Mouse (Mus musculus) hindbrain, embryonic 12.5 days (tissue): ENCODE results near the gene Gm28230. TPM values are rescaled to one million over a fixed set of nuclear protein-coding genes. Genes with fewer than 3 reads are reported as not detected.

Source experiments
- ATAC-seq: fragments of 200-750 bp; cut with Nextera tagmentation; 2 replicates; pipeline ENCODE4 v1.8.0; 2017; ENCODE audit warnings: moderate TSS enrichment; ENCODE audit not compliant: low FRiP score
- H3K27ac ChIP-seq: fragments of 300-500 bp; sonication (generic); 2 replicates; pipeline ENCODE4 v1.5.1; 2016; ENCODE audit warnings: mild to moderate bottlenecking
- H3K27me3 ChIP-seq: fragments of 300-500 bp; sonication (generic); 2 replicates; pipeline ENCODE4 v1.6.1; 2016; ENCODE audit warnings: mild to moderate bottlenecking
- H3K36me3 ChIP-seq: fragments of 300-500 bp; sonication (generic); 2 replicates; pipeline ENCODE4 v1.6.1; 2016; ENCODE audit warnings: mild to moderate bottlenecking
- H3K4me1 ChIP-seq: fragments of 300-500 bp; sonication (generic); 2 replicates; pipeline ENCODE4 v1.6.1; 2016
- H3K4me2 ChIP-seq: fragments of 300-500 bp; sonication (generic); replicated peaks from 2 replicates; pipeline ENCODE4 v1.6.1; 2016; ENCODE audit warnings: mild to moderate bottlenecking
- H3K4me3 ChIP-seq: fragments of 300-500 bp; sonication (generic); 2 replicates; pipeline ENCODE4 v1.5.1; 2016; ENCODE audit warnings: mild to moderate bottlenecking
- H3K9ac ChIP-seq: fragments of 300-500 bp; sonication (generic); 2 replicates; pipeline ENCODE4 v1.6.1; 2016; ENCODE audit warnings: mild to moderate bottlenecking, moderate library complexity
- H3K9me3 ChIP-seq: fragments of 300-500 bp; sonication (generic); replicated peaks from 2 replicates; pipeline ENCODE4 v1.6.1; 2016; ENCODE audit warnings: mild to moderate bottlenecking
- WGBS: fragments of 180-500 bp; shearing (Covaris S2); methylation state at CpG from one replicate; pipeline ENCODE4 v1.1.7; 2016; 5-methylcytosine and 5-hydroxymethylcytosine counted together
- polyA plus RNA-seq: library from polyadenylated mRNA; unstranded; fragments of >200 nt; fragmentation: Nextera tagmentation; extraction: Ambion mirVana; gene quantifications from 2 replicates; pipeline ENCODE4 v1.2.1, GENCODE M21; 2016

Gm28230 gene
- polyA plus RNA-seq, 1 experiment from 2014 or later, result 1.1 TPM

- under 1% methylated on average over 45 of the region's 45 CpGs for WGBS
- ATAC-seq, result peak; percentile 59
These were observed 26.1 kb downstream of the Gm28230 start for GRCm38 (mm10) chr2:74752431-74753174.

DNA sequence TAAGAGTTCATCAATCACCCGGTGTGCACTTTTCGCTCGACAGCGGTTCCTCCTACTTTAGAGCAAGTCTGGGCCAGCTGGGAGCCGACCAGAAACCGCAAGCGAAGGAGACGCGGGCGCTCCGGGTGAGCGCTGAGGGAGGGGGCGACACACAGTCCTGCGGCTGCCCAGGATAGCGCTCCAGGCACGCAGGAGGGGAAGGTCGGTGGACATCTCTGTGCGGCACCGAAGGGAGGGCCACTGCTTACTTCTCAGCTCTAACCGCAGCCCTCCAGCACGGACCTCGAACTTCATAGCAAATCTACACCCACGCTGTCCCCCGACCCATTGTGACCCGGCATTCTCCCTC lies 26.6 kb downstream of the Gm28230 start:
- Histone ChIP-seq H3K27ac (peak overlapping the region; percentile 87), H3K4me3 (peak overlapping the region; percentile 27), H3K27me3 (peaks cover 84% of the 10 kb centered on the region), H3K4me2 (peak overlapping the region; percentile 53), H3K9ac (peak overlapping the region; percentile 60), H3K9me3 (no peaks in the 10 kb centered on the region), H3K36me3 (no peaks in the 10 kb centered on the region), H3K4me1 (peaks cover 31% of the 10 kb centered on the region)
- WGBS, result 1% methylated on average over 24 of the region's 25 CpGs
- ATAC-seq, result no peak

More at GRCm38 (mm10) chr2:74752431-74753174, 26.1 kb downstream of the Gm28230 start:
- Histone ChIP-seq H3K9me3 (no peaks in the 10 kb centered on the region), H3K4me3 (peak overlapping the region; percentile 27), H3K27me3 (peaks cover 83% of the 10 kb centered on the region), H3K36me3 (no peaks in the 10 kb centered on the region), H3K9ac (peak overlapping the region; percentile 60), H3K27ac (peak overlapping the region; percentile 87), H3K4me2 (peak overlapping the region; percentile 53), H3K4me1 (peaks cover 31% of the 10 kb centered on the region)

DNA sequence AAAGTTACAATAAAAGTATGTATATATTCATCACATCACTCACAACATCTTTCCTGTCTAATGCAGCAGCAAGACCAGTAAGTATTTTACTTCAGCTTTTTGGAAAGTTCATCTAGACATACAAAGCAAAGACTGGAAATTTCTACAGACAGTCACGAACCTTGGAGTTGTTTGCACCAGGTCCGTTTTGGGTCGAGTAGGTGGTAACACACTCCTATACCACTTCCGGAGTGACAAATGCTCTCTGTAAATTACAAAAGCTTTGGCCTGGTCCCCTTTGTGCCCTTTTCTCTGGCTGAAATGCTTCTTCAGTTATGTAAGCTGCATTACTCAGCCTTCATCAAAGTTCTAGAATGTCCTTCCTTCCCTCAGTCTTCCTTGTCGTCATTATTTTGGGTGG lies 27.2 kb downstream of the Gm28230 start:
- no peaks in the 10 kb centered on the region for H3K36me3 ChIP-seq
- H3K4me3 ChIP-seq, result no peak overlapping the region; the same call in 1 of the 2 replicates
- H3K9me3 ChIP-seq, result no peaks in the 10 kb centered on the region
- no peak for ATAC-seq
- 22% methylated on average over 5 of the region's 5 CpGs for WGBS
- peaks cover 90% of the 10 kb centered on the region for H3K27me3 ChIP-seq
- H3K4me2 ChIP-seq, result peak overlapping the region; percentile 53; the same call in 1 of the 2 replicates
- no peak overlapping the region for H3K27ac ChIP-seq
- H3K9ac ChIP-seq, result no peak overlapping the region
- H3K4me1 ChIP-seq, result peaks cover 31% of the 10 kb centered on the region

DNA sequence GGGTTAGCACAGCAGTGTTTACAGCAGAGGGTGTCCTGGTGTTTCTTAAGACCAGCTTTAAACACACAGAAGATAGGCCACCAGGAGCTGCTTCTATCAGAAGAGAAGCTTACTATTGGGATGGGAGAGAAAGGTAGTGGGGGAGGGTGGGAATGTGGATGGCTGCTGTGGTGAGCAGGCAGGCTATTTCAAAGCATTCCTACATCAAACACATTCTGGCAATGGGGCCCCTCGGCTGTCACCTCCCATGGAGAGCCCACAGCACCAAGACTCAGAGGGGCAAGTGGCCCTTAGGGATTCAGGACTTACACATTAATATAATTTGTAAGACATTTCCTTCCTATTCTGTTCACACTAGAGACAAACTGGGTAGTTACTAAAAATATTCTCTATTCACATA lies 33.6 kb downstream of the Gm28230 start:
- peaks cover 87% of the 10 kb centered on the region for H3K27me3 ChIP-seq
- H3K36me3 ChIP-seq, result no peaks in the 10 kb centered on the region
- peaks cover 17% of the 10 kb centered on the region for H3K4me1 ChIP-seq
- no peak overlapping the region for H3K4me2 ChIP-seq
- no peak for ATAC-seq
- no peaks in the 10 kb centered on the region for H3K9me3 ChIP-seq
- 0% methylated on average over 1 of the region's 1 CpGs for WGBS
- H3K4me3 ChIP-seq, result no peak overlapping the region
- no peak overlapping the region for H3K9ac ChIP-seq
- no peak overlapping the region for H3K27ac ChIP-seq

DNA sequence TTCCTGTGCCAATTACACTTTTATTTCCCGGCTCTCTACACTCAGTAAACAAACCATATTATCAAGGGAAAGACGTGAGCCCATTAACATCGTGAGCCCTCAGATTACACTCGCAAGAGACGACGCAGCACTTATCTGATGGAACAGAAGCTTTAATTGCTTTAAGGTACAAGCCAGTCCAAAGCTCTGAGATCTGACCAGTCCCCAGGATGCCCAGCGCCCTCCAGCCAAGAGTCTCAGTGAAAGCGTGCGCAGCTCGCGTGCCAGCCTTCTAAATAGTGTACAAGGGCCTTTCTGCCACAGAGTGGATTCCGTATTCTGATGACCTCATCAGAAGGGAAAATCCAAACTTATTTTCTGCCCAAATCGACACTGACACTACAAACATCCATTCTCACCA lies 35.4 kb downstream of the Gm28230 start:
- H3K27me3 ChIP-seq, result peaks cover 89% of the 10 kb centered on the region
- H3K4me3 ChIP-seq, result peak overlapping the region; percentile 53; the same call in 1 of the 2 replicates
- H3K27ac ChIP-seq, result no peak overlapping the region
- peaks cover 17% of the 10 kb centered on the region for H3K4me1 ChIP-seq
- no peaks in the 10 kb centered on the region for H3K9me3 ChIP-seq
- 7% methylated on average over 13 of the region's 13 CpGs for WGBS
- ATAC-seq, result no peak
- H3K36me3 ChIP-seq, result no peaks in the 10 kb centered on the region
- H3K4me2 ChIP-seq, result peak overlapping the region; percentile 91
- H3K9ac ChIP-seq, result no peak overlapping the region

DNA sequence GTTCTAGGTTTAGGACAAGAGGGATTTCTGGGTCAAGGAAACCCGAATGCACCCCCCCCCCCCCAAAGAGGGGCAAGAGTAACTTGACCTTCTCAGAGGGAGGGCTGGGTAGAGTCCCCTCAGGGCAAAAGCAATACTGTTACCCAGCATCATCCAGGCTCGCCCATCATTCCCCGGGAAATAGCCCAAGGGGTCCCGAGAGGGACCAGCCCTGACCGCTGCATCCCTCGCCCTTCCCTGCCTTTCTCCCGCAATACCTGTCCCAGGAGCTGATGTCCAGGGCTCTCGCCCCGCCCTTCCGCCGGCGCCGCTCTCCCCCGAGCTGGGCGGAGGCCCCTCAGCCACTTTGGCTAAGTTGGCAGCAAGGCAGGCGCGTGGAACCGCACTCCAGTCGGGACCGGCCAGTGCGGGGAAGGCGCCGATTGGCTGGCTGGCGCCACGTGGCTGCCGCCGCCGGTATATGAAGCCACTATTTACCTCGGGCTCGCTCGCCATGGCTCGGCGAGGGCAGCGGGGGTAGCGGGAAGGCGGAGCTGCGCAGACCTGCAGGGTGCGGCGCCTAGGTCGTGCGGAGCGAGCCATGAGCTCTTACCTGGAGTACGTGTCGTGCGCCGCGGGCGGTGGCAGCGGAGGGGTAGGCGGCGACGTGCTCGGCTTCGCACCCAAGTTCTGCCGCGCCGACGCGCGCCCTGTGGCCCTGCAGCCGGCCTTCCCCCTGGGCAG lies 36.2 kb downstream of the Gm28230 start, which contains the start of gene Hoxd1:
TSS of gene Hoxd1 (plus strand) at position 459 of the 723 bp plus-strand sequence.
- 1% methylated on average over 54 of the region's 61 CpGs for WGBS
- H3K9ac ChIP-seq, result peak within 1 kb of the TSS; percentile 56
- H3K4me1 ChIP-seq, result peaks cover 17% of the 10 kb centered on the region
- H3K27me3 ChIP-seq, result peaks cover 83% of the 10 kb centered on the region
- H3K4me3 ChIP-seq, result peak within 1 kb of the TSS; percentile 53
- no peaks in the 10 kb centered on the region for H3K36me3 ChIP-seq
- peak within 1 kb of the TSS; percentile 91 for H3K4me2 ChIP-seq
- no peak within 1 kb of the TSS for H3K27ac ChIP-seq
- peak; percentile 88 for ATAC-seq
- no peaks in the 10 kb centered on the region for H3K9me3 ChIP-seq

- no peak overlapping the region for H3K27ac ChIP-seq
- peak overlapping the region; percentile 53 for H3K4me3 ChIP-seq
- no peaks in the 10 kb centered on the region for H3K36me3 ChIP-seq
- peak overlapping the region; percentile 56 for H3K9ac ChIP-seq
- H3K27me3 ChIP-seq, result peaks cover 77% of the 10 kb centered on the region
- no peaks in the 10 kb centered on the region for H3K9me3 ChIP-seq
- ATAC-seq, result peak; percentile 38
- H3K4me1 ChIP-seq, result peaks cover 17% of the 10 kb centered on the region
- peak overlapping the region; percentile 91 for H3K4me2 ChIP-seq
- WGBS, result 1% methylated on average over 39 of the region's 53 CpGs
These were observed 36.8 kb downstream of the Gm28230 start for GRCm38 (mm10) chr2:74763245-74763735.

DNA sequence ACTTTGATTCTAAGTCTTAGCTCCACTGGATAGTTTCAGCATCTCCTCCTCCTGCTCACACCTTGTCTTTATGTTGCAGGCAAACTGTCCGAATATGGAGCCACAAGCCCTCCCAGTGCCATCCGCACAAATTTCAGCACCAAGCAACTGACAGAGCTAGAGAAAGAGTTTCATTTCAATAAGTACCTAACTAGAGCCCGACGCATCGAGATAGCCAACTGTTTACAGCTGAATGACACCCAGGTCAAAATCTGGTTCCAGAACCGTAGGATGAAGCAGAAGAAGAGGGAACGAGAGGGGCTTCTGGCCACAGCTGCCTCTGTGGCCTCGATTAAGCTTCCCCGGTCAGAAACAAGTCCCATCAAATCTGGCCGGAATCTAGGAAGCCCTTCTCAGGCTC lies 37.4 kb downstream of the Gm28230 start:
- Histone ChIP-seq H3K27ac (no peak overlapping the region), H3K4me2 (no peak overlapping the region), H3K9ac (no peak overlapping the region), H3K4me1 (peaks cover 17% of the 10 kb centered on the region), H3K27me3 (peaks cover 76% of the 10 kb centered on the region), H3K36me3 (no peaks in the 10 kb centered on the region), H3K4me3 (peak overlapping the region; percentile 53; the same call in 1 of the 2 replicates), H3K9me3 (no peaks in the 10 kb centered on the region)
- WGBS, result 50% methylated on average over 10 of the region's 10 CpGs
- no peak for ATAC-seq

DNA sequence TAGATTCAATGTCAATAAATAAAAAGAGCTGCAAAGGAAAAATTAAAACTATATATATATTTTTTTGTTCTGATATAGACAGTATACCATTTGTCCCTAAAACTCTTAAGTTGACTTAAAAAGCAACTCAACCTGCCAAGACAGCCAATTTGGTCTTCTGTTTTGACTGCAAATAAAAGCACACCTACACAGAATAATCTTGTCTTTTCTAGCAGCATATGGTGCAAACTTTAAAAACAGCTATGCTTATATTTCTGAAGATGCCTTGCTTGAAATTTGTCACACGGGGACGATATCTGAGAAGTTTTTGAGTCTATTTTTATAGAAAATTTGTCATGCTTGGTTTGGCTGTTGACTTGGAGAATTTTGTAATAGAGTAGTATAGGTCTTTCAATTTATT lies 47.8 kb downstream of the Gm28230 start:
- Histone ChIP-seq H3K27ac (no peak overlapping the region), H3K4me2 (no peak overlapping the region), H3K27me3 (peaks cover 3% of the 10 kb centered on the region; the same call in 1 of the 2 replicates), H3K4me1 (no peaks in the 10 kb centered on the region), H3K36me3 (no peaks in the 10 kb centered on the region), H3K9me3 (no peaks in the 10 kb centered on the region), H3K9ac (no peak overlapping the region), H3K4me3 (no peak overlapping the region)
- 93% methylated on average over 2 of the region's 2 CpGs for WGBS
- ATAC-seq, result no peak

DNA sequence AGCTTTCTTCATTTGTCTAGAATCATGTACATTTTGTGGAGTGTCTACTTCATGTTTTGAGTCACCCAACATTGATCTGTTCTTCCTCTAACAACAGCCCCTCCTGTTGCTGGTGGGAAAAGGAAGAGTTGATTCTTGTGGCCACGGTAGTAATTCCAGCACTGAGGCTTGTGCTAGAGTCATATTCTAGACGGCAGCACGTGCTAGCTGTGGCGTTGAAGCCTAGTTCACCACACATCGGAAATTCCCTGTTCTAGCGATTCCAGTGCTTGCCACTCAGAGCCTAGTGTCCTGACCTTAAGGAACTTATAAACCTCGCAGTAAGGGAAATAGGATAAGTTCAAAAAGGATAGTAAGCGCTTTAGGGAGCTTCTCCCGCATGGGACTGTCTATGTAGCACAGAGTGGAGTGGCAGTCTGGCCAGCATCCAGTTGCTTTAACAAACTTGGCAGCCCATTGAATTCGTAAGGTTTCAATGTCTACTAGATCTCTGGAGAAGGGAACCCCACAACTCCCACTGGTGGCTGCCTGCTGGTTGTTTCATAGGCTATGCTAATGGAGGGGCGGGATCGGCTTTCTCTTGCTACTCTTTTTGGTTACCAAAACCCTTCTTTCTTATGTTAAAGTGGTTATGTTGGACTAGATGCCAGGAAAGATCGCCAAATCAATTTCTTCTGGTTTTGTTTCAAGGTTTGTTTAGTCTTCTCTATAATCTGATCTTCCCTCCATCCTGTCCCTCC lies 51.2 kb downstream of the Gm28230 start:
- no peak for ATAC-seq
- Histone ChIP-seq H3K27me3 (no peaks in the 10 kb centered on the region; the same call in 1 of the 2 replicates), H3K4me3 (no peak overlapping the region), H3K36me3 (no peaks in the 10 kb centered on the region), H3K4me2 (no peak overlapping the region), H3K9ac (no peak overlapping the region), H3K9me3 (no peaks in the 10 kb centered on the region), H3K4me1 (no peaks in the 10 kb centered on the region), H3K27ac (no peak overlapping the region)
- WGBS, result 68% methylated on average over 13 of the region's 13 CpGs

GRCm38 (mm10) chr2:74781386-74781785 lies 54.9 kb downstream of the Gm28230 start:
- no peak for ATAC-seq
- Histone ChIP-seq H3K36me3 (no peaks in the 10 kb centered on the region), H3K9me3 (no peaks in the 10 kb centered on the region), H3K4me3 (no peak overlapping the region), H3K4me1 (no peaks in the 10 kb centered on the region), H3K9ac (no peak overlapping the region), H3K4me2 (no peak overlapping the region), H3K27me3 (no peaks in the 10 kb centered on the region), H3K27ac (no peak overlapping the region)
- 88% methylated on average over 5 of the region's 5 CpGs for WGBS

DNA sequence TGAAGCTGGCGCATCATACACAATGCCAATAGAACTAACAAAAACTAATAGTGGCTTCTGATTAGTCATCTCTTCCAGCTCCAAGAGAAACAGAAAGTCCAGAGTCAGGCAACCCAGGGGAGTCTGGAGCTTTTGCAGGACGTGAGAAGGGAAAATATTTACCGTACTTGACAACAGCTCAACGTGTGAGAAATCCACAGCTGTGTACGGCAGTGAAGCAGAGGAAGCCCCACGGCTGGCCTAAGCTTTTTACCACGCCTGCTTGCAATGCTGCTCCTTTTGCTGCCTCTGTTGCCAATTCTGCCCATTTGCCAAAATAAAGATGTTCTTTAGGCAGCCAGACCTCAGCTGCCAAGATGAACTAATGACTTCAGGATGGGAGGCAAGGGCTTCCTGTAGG lies 69.0 kb downstream of the Gm28230 start:
- WGBS, result 72% methylated on average over 7 of the region's 7 CpGs
- Histone ChIP-seq H3K27ac (no peak overlapping the region), H3K4me3 (no peak overlapping the region), H3K36me3 (no peaks in the 10 kb centered on the region), H3K27me3 (no peaks in the 10 kb centered on the region), H3K4me2 (no peak overlapping the region), H3K4me1 (no peaks in the 10 kb centered on the region), H3K9me3 (no peaks in the 10 kb centered on the region), H3K9ac (no peak overlapping the region)
- ATAC-seq, result no peak
